Mouse (Mus musculus): ENCODE results near the gene Pparg. TPM values are rescaled to one million over a fixed set of nuclear protein-coding genes. Genes with fewer than 3 reads are reported as not detected.

The Pparg gene
- polyA plus RNA-seq, 1 experiment from 2014 or later, result 1.6 TPM

DNA sequence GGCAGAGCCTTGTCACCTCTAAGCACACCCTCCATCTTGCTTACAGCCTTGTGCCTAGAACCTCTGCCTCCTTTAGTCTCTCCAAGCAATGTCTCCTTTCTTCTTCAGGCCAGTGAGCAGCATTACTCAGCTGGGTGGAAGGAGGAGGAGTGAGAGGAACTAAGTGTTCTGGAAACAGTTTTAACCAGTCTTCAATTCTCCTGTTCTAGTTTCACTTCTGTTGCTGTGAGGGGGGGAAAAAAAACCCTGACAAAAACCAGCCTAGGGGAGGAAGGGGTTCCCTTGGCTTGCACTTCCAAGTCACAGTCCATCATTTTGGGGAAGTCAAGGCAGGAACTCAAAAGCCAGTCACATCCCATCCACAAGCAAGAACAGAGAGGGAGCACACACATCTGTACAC lies 29.8 kb upstream of the Pparg start:
- H3K27me3 ChIP-seq, result no peaks in the 10 kb centered on the region
- no peak overlapping the region for H3K9ac ChIP-seq
- peaks cover 5% of the 10 kb centered on the region; the same call in 1 of the 2 replicates for H3K4me1 ChIP-seq
- no peak overlapping the region for H3K4me2 ChIP-seq
- no peak overlapping the region for H3K4me3 ChIP-seq
- ATAC-seq (ENCODE audit: insufficient number of reproducible peaks, insufficient read depth, low FRiP score, low TSS enrichment, low read depth), result no peak
- H3K27ac ChIP-seq, result no peak overlapping the region
- H3K9me3 ChIP-seq, result peaks cover 8% of the 10 kb centered on the region; the same call in 1 of the 2 replicates
- H3K36me3 ChIP-seq, result no peaks in the 10 kb centered on the region

DNA sequence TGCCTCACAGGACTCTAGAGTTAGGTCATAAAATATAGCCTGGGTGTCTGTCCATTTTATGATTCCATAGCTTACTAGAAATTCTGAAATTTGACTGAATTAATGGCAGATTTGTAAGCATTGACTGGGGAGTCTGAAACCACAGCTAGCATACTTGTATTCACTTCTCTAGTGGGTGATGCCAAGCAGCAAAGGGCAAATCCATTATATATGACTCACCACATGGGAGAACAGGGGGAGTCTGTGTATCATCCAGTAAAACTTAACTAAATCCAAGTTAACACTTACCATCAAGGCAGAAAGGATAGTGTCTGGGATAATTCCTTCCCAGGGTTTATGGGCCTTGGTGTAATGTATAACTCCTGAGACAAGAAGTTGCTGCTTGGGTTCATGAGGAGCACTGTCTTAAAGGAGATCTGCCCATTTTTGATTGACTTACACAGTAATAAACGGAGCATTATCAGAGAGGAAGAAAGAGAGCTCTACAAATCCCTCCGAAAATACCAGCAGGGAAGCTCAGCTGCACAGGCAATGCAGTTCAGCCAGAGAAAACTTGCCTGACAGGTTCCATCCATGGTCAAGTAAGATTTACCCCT lies 27.6 kb upstream of the Pparg start:
- H3K4me3 ChIP-seq, result no peak overlapping the region
- peaks cover 9% of the 10 kb centered on the region for H3K4me1 ChIP-seq
- no peaks in the 10 kb centered on the region for H3K27me3 ChIP-seq
- no peak overlapping the region for H3K9ac ChIP-seq
- H3K27ac ChIP-seq, result no peak overlapping the region
- no peak overlapping the region for H3K4me2 ChIP-seq
- ATAC-seq (ENCODE audit: insufficient number of reproducible peaks, insufficient read depth, low FRiP score, low TSS enrichment, low read depth), result no peak
- H3K9me3 ChIP-seq, result 0 out of 2 replicates have a peak, but pooled peaks cover under 1% of the 10 kb centered on the region
- WGBS, result 43% methylated on average over 2 of the region's 2 CpGs
- no peaks in the 10 kb centered on the region for H3K36me3 ChIP-seq

DNA sequence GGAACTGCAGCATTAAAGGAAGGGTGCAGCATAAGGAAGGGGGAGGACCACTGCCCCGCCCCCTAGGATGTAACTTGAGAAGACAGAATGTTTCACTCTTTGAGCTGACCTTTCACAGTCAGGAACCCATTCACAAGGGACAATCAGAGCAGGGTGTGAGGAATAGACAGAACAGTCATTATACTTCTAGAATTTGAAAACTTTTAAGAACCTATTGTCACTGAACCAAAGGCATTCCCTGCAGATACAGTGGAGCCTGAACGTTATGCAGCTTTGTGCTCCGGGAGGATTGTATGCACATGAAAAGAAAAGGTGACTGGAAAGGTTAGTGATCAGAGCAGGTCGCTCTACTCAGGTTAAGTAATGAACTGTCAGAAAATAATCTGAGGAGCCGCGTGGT lies 25.2 kb upstream of the Pparg start:
- H3K27me3 ChIP-seq, result no peaks in the 10 kb centered on the region
- H3K36me3 ChIP-seq, result no peaks in the 10 kb centered on the region
- H3K4me3 ChIP-seq, result no peak overlapping the region
- H3K27ac ChIP-seq, result no peak overlapping the region
- no peak overlapping the region for H3K9ac ChIP-seq
- ATAC-seq (ENCODE audit: insufficient number of reproducible peaks, insufficient read depth, low FRiP score, low TSS enrichment, low read depth), result no peak
- 44% methylated on average over 6 of the region's 6 CpGs for WGBS
- H3K4me2 ChIP-seq, result no peak overlapping the region
- no peaks in the 10 kb centered on the region for H3K9me3 ChIP-seq
- H3K4me1 ChIP-seq, result peaks cover 9% of the 10 kb centered on the region

DNA sequence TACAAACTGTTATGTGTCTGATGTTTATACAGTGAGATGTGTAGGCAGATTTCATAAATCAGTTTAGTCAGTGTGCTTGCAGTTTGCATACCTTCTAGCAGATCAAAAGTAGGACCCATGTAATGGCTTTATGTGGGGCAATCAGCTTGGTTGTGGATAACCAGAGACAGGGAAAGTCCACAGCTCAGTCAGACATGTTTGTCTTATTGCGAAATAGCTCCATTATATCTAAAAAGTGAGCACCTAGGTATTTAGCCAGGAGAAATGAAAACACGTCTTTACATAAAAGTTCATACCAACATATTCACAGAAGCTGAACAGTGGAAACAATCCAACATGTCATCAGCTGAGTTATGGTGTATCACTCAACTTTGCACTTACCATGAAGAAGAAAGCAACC lies 20.7 kb upstream of the Pparg start:
- Histone ChIP-seq H3K9ac (no peak overlapping the region), H3K4me3 (no peak overlapping the region), H3K4me2 (no peak overlapping the region), H3K9me3 (no peaks in the 10 kb centered on the region), H3K27me3 (no peaks in the 10 kb centered on the region), H3K36me3 (no peaks in the 10 kb centered on the region), H3K27ac (no peak overlapping the region), H3K4me1 (peaks cover 9% of the 10 kb centered on the region; the same call in 1 of the 2 replicates)
- 88% methylated on average over 2 of the region's 2 CpGs for WGBS
- ATAC-seq (ENCODE audit: insufficient number of reproducible peaks, insufficient read depth, low FRiP score, low TSS enrichment, low read depth), result no peak

DNA sequence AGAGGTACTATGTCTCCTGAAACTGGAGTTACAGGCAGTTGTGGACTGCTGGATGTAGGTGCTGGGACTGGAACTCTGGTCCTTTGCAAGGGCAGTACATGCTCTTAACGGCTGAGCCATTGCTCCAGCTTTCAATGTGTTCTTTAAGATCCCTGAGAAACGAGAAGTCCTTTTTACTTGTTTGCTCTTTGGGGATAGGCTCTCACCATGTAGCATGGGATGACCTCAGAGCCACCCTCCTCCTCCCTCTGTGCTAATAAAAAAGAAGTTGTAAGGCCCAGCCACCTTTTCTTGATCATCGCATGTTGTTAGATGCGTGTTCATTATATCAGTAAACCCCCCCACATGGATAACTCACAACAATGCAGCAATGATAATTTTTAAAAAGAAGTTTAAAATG lies 17.7 kb upstream of the Pparg start:
- Histone ChIP-seq H3K9ac (no peak overlapping the region), H3K36me3 (no peaks in the 10 kb centered on the region), H3K9me3 (no peaks in the 10 kb centered on the region), H3K4me2 (no peak overlapping the region), H3K4me1 (peaks cover 5% of the 10 kb centered on the region; the same call in 1 of the 2 replicates), H3K27me3 (no peaks in the 10 kb centered on the region), H3K27ac (no peak overlapping the region), H3K4me3 (no peak overlapping the region)
- ATAC-seq (ENCODE audit: insufficient number of reproducible peaks, insufficient read depth, low FRiP score, low TSS enrichment, low read depth), result no peak
- WGBS, result 78% methylated on average over 4 of the region's 4 CpGs

DNA sequence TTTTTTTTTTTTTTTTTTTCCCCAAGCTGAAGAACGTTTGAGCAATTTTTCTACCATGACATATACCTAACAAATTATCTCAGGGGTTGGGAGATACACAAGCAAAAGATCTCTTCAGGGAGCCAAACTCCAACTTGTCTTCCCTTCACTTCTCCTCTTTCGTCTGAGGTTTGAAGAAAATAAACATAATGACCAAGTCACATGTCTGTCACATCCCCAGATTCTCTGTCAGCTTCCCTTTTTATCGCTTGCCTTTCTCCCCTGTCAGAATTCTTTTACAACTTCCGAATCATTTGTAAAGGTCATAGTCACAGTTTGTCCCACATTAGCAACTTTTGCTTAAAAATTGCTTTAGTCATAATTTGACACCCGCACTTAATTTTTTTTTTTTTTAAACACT lies 17.2 kb upstream of the Pparg start:
- H3K27ac ChIP-seq, result no peak overlapping the region
- WGBS, result 50% methylated on average over 5 of the region's 5 CpGs

DNA sequence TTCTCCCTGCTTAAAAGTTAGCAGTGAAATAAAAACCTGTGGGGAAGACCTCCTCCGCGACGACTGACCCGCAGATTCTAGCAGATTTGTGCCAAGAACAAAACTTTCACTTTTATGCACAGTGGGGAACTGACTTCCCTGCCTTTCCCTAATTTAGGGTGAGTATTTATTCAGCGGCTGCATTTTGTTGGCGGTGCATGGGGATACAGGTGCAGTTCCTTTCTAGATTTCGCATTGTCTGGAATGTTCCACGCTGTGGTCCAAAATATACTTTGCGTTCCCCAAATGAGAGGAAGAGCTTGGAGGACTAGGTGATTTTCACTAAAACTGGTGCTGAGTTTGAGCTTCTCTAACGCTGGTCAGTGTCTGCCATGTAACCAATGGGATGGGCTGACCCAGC lies 16.6 kb upstream of the Pparg start:
- WGBS, result 33% methylated on average over 10 of the region's 10 CpGs
- H3K4me1 ChIP-seq, result peaks cover 5% of the 10 kb centered on the region; the same call in 1 of the 2 replicates
- H3K9ac ChIP-seq, result no peak overlapping the region
- no peak overlapping the region for H3K4me3 ChIP-seq
- H3K36me3 ChIP-seq, result no peaks in the 10 kb centered on the region
- no peak for ATAC-seq (ENCODE audit: insufficient number of reproducible peaks, insufficient read depth, low FRiP score, low TSS enrichment, low read depth)
- no peaks in the 10 kb centered on the region for H3K27me3 ChIP-seq
- no peaks in the 10 kb centered on the region for H3K9me3 ChIP-seq
- H3K27ac ChIP-seq, result no peak overlapping the region
- H3K4me2 ChIP-seq, result peak overlapping the region; percentile 16; the same call in 1 of the 2 replicates

More for the DNA sequence above, 17.2 kb upstream of the Pparg start:
- Histone ChIP-seq H3K27me3 (no peaks in the 10 kb centered on the region), H3K36me3 (no peaks in the 10 kb centered on the region), H3K9ac (no peak overlapping the region), H3K4me2 (no peak overlapping the region), H3K4me3 (no peak overlapping the region), H3K9me3 (no peaks in the 10 kb centered on the region), H3K4me1 (peaks cover 5% of the 10 kb centered on the region; the same call in 1 of the 2 replicates)
- ATAC-seq (ENCODE audit: insufficient number of reproducible peaks, insufficient read depth, low FRiP score, low TSS enrichment, low read depth), result no peak

DNA sequence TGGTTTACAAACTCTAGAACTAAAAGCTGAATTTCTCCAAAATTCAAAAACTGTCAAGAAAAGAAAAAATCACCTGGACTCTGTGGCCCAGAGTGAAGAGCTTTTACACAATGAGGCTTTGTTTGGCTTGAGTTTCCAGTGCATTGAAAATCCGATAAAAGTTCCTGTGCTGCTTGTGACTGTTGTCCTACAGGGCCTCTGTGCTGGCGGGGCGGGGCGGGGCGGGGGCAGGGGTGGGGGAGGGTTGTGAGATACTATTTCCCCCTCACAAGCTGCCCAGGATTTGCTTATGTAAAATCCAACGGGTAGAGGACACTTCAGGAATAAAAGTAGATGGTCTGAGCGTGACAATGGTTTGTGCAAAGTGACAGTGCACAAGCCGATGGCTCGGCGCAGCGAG lies 16.2 kb upstream of the Pparg start:
- no peak overlapping the region for H3K4me2 ChIP-seq
- no peaks in the 10 kb centered on the region for H3K36me3 ChIP-seq
- H3K27ac ChIP-seq, result no peak overlapping the region
- H3K9ac ChIP-seq, result no peak overlapping the region
- WGBS, result 33% methylated on average over 11 of the region's 11 CpGs
- H3K4me1 ChIP-seq, result peaks cover 5% of the 10 kb centered on the region; the same call in 1 of the 2 replicates
- no peak for ATAC-seq (ENCODE audit: insufficient number of reproducible peaks, insufficient read depth, low FRiP score, low TSS enrichment, low read depth)
- H3K4me3 ChIP-seq, result no peak overlapping the region
- no peaks in the 10 kb centered on the region for H3K27me3 ChIP-seq
- H3K9me3 ChIP-seq, result no peaks in the 10 kb centered on the region

DNA sequence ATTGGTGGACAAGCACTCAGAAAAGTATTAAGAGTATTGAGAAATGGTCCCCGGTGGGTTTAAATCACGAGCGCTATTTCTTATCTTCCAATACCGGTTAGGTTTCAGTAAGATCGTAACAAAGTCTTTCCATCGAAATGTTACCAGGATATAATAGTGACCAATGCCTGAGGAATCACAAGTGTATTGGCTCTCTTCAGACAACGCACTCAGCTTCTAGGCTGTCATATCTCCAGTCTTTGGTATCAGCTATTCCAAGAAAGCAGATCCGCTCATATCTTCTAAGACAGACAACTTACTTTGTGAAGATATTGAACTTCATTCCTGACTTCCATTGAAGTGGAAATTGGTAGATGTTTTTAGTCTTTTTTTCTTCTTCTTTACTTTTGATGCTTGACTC lies 15.7 kb upstream of the Pparg start:
- H3K9me3 ChIP-seq, result no peaks in the 10 kb centered on the region
- no peak for ATAC-seq (ENCODE audit: insufficient number of reproducible peaks, insufficient read depth, low FRiP score, low TSS enrichment, low read depth)
- 89% methylated on average over 8 of the region's 8 CpGs for WGBS
- no peak overlapping the region for H3K9ac ChIP-seq
- H3K4me2 ChIP-seq, result no peak overlapping the region
- H3K27ac ChIP-seq, result no peak overlapping the region
- H3K27me3 ChIP-seq, result no peaks in the 10 kb centered on the region
- peaks cover 5% of the 10 kb centered on the region; the same call in 1 of the 2 replicates for H3K4me1 ChIP-seq
- H3K36me3 ChIP-seq, result no peaks in the 10 kb centered on the region
- no peak overlapping the region for H3K4me3 ChIP-seq

DNA sequence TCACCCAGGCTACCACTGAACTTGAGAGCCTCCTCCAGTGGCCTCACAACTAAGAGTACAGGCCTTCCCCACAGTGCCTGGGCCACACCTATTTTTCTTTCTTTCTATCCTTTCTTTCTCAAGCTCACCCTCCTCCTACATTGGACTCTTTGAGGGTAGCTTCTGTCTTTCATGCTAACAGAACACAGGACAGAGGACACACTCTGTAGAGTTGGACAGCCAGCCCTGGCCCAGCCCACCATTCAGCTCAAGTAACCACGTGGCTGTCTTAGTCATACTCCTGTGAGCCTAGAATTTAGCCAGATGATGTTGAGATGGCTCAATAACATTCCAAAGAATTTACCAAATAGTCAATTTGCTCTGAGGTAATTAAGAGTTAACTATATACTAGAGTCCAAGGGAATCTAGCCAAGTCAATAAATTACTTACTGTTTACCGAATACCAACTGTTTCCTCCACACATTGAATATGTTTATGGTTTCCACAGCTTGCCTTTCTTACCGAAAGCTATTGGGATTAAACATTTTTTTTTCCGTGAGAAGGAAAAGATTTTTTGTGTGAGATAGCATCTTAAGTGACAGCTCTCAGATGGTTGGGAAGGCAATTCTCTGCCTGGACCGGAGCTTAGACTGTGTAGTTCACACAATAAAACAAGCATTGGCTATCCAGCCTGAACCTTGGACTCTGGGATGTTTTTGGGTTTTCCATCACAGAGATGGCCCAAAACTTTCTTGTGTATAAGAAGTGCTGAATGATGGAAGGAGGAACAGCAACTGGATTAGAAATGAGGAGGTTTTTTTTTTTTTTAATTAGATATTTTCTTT lies 10.9 kb upstream of the Pparg start:
- no peaks in the 10 kb centered on the region for H3K4me1 ChIP-seq
- H3K36me3 ChIP-seq, result no peaks in the 10 kb centered on the region
- 60% methylated on average over 5 of the region's 5 CpGs for WGBS
- no peak overlapping the region for H3K4me3 ChIP-seq
- no peaks in the 10 kb centered on the region for H3K27me3 ChIP-seq
- no peak for ATAC-seq (ENCODE audit: insufficient number of reproducible peaks, insufficient read depth, low FRiP score, low TSS enrichment, low read depth)
- H3K27ac ChIP-seq, result no peak overlapping the region
- no peak overlapping the region for H3K4me2 ChIP-seq
- H3K9ac ChIP-seq, result no peak overlapping the region
- H3K9me3 ChIP-seq, result no peaks in the 10 kb centered on the region

DNA sequence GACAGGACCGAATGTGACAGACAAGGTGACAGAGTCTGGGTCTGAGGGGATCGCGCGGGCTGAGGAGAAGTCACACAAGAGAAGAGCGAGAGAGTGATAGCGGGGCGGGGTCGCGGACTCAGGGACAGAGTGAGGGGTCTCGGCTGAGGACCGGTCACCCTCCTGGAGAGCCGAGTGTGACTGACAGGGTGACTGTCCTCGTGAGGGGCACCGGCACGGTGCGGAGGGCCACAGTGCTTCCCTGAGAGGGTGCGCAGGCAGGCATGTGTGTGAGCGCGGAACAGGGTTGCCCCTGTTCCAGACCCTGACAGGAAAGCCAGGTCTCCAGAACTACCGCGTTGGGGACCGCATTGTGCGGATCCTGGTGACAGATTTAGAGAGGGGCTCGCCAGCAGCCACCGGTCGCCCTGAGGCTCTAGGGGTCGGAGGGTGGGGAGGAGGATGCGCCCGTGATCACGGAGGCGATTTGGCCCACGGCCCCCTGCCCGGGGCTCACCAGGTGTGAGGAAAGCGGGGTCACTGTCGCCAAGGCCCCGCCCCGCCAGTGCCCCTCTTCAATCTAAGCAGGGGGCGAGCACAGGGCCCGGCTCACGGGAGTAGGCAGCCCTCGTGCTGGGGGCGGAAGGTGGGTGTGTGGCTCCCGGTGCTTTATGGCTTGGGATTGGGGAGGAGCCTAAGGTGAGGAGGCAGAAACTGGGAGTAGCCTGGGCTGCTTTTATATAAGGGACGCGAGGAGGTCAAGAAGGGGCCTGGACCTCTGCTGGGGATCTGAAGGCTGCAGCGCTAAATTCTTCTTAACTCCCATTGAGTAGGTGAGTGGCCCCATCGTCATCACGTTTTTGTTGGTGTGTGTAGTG lies 1.1 kb downstream of the Pparg start:
- peaks cover 14% of the 10 kb centered on the region for H3K4me1 ChIP-seq
- ATAC-seq (ENCODE audit: insufficient number of reproducible peaks, insufficient read depth, low FRiP score, low TSS enrichment, low read depth), result peak; percentile 62; the same call in 1 of the 2 replicates
- no peak overlapping the region for H3K27ac ChIP-seq
- peak overlapping the region; percentile 99 for H3K4me2 ChIP-seq
- peak overlapping the region; percentile 59 for H3K4me3 ChIP-seq
- no peaks in the 10 kb centered on the region for H3K36me3 ChIP-seq
- peaks cover 6% of the 10 kb centered on the region for H3K9me3 ChIP-seq
- H3K9ac ChIP-seq, result peak overlapping the region; percentile 72
- WGBS, result 2% methylated on average over 48 of the region's 48 CpGs
- peaks cover 41% of the 10 kb centered on the region for H3K27me3 ChIP-seq

All from embryonic facial prominence, embryonic 13.5 days (tissue).